Mouse (Mus musculus): ENCODE measurements around the gene Lgals7.

Gene Lgals7

GRCm38 (mm10) chr7:28830981-28831380 lies 32.7 kb upstream of the Lgals7 start:
- DNase-seq (ENCODE audit: low spot score): no peak

- no peak for DNase-seq (ENCODE audit: low spot score)
These were observed 32.1 kb upstream of the Lgals7 start for GRCm38 (mm10) chr7:28831411-28832125.

- DNase-seq (ENCODE audit: low spot score): no peak
These were observed 31.5 kb upstream of the Lgals7 start for GRCm38 (mm10) chr7:28832137-28832536.

GRCm38 (mm10) chr7:28833723-28834347 lies 29.8 kb upstream of the Lgals7 start, which contains the start of gene Lgals4:
Gene Lgals4 (plus strand): TSS chr7:28833854.
- no peak for DNase-seq (ENCODE audit: low spot score)

GRCm38 (mm10) chr7:28836936-28837335 lies 26.7 kb upstream of the Lgals7 start:
- DNase-seq (ENCODE audit: low spot score): no peak

DNA sequence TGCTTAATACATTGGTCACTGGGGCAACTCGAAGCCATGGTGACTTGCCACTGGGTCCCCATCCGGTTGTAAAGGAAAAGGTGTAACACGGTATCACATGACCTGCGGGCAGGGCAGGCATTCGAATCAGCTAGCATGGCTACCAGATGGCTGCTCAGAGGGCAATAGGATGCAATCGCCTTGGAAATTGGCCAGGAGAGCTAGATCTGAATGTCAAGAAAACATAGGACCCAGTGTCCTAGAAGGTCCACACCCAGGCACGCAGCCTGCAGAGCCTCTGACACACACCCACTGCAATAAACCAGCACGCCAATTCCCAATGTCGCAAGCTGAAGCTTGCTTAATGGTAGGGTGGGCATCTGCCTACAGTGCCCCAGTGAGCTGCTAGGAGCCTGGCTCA lies 25.3 kb upstream of the Lgals7 start:
- DNase-seq (ENCODE audit: low spot score): peak; percentile 27

GRCm38 (mm10) chr7:28847273-28847672 lies 16.4 kb upstream of the Lgals7 start:
- DNase-seq (ENCODE audit: low spot score): no peak

DNA sequence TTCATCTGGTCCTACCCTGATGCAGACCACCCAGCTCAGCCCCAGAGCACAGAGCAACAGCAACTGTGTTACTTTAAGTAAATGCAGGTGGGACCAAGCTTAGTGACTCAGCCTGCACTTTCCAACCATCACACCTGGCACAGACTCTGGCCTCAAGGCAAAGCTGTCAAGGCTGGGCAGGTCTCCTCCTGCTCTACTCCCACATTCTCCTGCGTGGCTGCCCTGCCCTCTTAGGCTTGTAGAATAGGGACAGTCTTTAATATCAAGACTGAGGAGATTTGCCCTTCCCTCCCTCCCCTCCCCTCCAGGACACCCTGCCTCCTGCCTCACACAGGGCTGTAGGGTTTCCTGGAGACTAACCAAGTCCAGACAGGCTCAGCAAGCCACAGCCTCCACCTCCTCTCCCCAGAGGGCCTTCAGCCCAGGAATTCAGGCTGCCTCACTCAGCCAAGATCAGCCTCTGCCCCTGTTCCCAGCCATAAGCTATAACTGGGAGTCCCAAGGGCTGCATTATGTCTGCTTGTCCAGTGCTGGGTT lies 13.9 kb upstream of the Lgals7 start:
- DNase-seq (ENCODE audit: low spot score): peak; percentile 63

DNA sequence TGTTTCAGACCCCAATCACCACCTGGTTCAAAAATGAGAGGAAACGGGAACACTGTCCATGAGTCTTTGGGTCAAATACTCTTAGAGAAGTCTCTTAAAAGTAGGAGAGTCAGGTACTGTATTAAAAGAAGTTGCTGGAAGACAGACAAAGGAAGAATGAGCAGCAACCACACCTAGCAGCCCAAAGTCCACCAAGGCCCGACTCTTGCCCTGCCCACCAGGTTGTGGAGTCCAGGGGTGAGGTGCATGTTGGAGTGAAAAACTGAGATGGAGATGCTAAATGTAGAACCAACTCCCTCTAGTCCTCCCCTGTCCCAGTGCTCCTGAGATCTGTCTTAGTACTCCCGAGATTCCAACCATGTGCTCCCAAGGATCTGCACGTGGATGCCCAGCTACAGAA lies 13.0 kb upstream of the Lgals7 start:
- no peak for DNase-seq (ENCODE audit: low spot score)

- no peak for DNase-seq (ENCODE audit: low spot score)
These were observed 3.7 kb upstream of the Lgals7 start for GRCm38 (mm10) chr7:28859953-28860352.

DNA sequence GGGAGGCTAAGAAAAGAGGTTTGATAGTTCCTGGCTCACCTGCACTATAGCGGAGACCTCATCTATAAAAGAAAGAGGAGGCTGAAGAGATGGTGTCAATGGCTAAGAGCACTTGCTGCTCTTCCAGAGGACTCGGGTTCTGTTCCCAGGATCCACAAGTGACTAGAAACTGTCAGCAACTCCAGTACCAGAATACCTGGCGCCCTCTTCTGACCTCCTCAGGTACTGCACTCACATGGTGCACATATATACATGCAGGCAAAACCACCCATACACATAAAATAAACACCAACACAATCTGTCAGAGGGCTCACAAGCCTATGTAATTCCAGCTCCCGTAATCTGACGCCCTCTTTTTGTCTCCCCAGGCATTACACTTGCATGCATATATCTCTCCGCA lies 2.8 kb upstream of the Lgals7 start:
- DNase-seq (ENCODE audit: low spot score): no peak

DNA sequence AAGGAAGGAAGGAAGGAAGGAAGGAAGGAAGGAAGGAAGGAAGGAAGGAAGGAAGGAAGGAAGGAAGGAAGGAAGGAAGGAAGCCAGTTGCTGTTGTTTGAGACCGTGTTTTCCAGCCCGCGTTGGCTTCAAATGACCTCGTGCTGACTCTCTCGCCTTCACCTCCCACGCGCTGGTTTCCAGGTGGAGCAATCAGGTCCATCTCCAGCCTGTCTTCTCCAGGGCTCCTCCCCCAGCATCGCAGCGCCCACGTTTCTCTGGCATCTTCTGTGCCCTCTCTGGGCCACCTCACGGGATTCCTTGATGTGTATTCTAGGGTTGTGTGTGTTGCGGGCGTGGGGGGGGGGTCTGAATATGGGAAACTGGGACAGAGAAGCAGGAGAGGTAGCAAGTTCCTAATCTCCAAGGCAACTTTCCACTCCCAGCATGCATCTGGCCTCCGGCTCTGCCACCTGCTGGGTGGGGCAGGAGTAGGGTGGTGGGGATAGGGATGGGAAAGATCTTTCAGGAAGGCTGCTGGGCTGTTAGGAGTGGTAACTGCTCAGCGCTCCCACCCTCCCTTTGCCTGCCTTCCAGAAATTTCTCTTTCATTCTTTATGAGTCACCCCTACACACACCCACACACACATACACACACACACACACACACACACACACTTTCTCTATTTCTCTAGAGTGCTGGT lies 695 bp upstream of the Lgals7 start:
- DNase-seq (ENCODE audit: low spot score): no peak

GRCm38 (mm10) chr7:28864288-28864750 lies 666 bp downstream of the Lgals7 start:
- DNase-seq (ENCODE audit: low spot score): no peak

DNA sequence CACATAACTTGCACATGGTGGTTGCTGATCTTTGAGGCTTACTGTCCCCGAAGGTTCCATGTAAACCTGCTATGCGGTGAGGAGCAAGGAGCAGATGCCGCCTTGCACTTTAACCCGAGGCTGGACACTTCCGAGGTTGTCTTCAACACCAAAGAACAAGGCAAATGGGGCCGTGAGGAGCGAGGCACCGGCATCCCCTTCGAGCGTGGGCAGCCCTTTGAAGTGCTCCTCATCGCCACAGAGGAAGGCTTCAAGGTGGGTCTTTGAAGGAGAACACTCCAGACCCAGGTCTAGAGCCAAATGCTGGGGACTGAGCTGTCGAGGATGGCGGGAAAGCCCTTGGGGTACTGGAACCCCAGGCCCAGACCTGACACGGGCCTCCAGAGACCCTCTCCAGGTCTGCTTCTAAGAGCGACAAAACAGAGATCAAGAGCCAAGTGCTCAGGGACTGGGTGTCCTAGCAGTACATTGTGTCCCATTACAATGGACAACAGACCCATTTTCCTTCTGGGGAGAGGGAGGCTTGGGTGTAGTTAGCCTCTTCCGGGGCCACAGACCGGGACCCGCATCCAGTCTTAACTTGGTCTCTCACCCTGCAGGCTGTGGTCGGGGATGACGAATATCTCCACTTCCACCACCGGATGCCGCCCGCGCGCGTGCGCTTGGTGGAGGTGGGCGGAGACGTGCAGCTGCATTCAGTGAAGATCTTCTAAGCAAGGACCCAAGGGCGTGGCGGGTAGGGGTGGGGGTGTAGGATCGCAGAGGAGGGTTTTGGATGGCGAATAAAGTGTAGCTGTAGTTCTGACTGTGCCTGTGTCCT lies 2.0 kb downstream of the Lgals7 start:
- peak; percentile 9 for DNase-seq (ENCODE audit: low spot score)

DNA sequence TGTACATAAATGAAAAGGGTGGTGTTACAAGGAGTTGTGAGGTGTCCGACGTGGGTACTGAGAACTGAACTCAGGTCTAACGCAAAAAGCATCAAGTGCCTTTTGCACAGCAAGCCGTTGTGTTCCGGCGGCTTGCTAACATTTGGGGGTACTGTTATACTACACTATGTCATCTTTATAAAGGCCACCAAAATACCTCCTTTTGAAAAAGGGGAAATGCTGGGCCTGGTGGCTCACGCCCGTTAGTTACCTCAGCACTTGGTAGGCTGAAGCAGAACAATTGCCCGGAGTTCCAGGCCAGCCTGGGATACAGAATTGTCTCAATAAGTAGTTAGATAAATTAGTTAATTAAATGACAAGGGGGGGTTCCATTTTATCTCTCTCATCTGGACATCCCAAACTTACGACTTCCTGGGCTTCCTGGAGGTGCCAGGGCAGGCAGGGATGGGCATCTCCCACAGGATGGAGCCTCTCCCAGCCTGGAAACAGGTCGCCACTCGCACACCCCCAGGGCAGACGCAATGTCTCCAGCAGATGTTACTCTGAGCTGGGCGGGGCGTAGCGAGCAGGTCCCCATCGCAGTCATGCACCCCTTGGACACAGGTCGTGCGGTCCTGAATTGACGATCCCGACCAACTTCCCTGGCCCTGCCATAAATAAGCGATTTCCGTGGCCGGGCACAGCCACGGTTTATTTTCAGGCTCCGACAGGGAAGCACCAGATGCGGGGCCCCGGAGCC lies 3.3 kb downstream of the Lgals7 start:
- DNase-seq (ENCODE audit: low spot score): no peak

GRCm38 (mm10) chr7:28867508-28868340 lies 4.1 kb downstream of the Lgals7 start:
- DNase-seq (ENCODE audit: low spot score): peak; percentile 78

- no peak for DNase-seq (ENCODE audit: low spot score)
These were observed 7.4 kb downstream of the Lgals7 start for GRCm38 (mm10) chr7:28870901-28871664.

- DNase-seq (ENCODE audit: low spot score): no peak
These were observed 10.9 kb downstream of the Lgals7 start for GRCm38 (mm10) chr7:28874565-28874964.

GRCm38 (mm10) chr7:28876099-28876498 lies 12.4 kb downstream of the Lgals7 start:
- no peak for DNase-seq (ENCODE audit: low spot score)

DNA sequence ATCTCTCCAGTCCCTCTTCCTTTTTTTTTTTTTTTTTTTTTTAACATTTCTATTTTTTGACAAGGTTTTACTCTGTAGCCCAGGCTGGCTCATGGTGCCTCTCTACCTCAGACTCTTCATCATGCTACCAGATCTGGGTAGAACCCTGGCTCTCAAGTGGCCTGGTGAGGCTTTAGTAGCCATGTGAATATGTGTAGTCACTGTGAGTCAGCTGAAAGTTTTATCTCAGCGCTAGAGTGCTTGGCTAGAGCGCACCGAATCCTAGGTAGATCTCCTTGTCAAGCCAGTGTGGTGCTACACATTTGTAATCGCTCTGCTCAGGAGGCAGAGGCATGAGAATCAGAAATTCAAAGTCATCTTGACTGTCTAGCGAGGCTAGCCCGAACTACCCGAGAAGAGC lies 13.5 kb downstream of the Lgals7 start:
- DNase-seq (ENCODE audit: low spot score): no peak

Measured in adipocyte (in vitro differentiated cells).